Mouse (Mus musculus) left cerebral cortex, adult 11 months (tissue): Measurements from ENCODE around the gene Pphln1.

ENCODE experiments used
- DNase-seq: peaks from one replicate; pipeline ENCODE4 v3.0.0; 2022; ENCODE audit warnings: low spot score

Pphln1 gene

GRCm38 (mm10) chr15:93539415-93539814, 141.3 kb downstream of the Pphln1 start:
- DNase-seq: no peak
